Mouse (Mus musculus): ENCODE results near the gene Dyrk1a.

Dyrk1a gene

GRCm38 (mm10) chr16:94590214-94590613, 20.4 kb downstream of the Dyrk1a start:
- no peak for DNase-seq (ENCODE audit: low spot score in 2 of 2)

- DNase-seq (ENCODE audit: low spot score in 2 of 2), result no peak
These were observed 21.2 kb downstream of the Dyrk1a start for GRCm38 (mm10) chr16:94590977-94591376.

- DNase-seq (ENCODE audit: low spot score in 2 of 2), result no peak
These were observed 21.7 kb downstream of the Dyrk1a start for GRCm38 (mm10) chr16:94591536-94591935.

- DNase-seq (ENCODE audit: low spot score in 2 of 2), result no peak
These were observed 26.8 kb downstream of the Dyrk1a start for GRCm38 (mm10) chr16:94596633-94597032.

- no peak for DNase-seq (ENCODE audit: low spot score in 2 of 2)
These were observed 27.8 kb downstream of the Dyrk1a start for GRCm38 (mm10) chr16:94597640-94598039.

- DNase-seq (ENCODE audit: low spot score in 2 of 2), result no peak
These were observed 30.3 kb downstream of the Dyrk1a start for GRCm38 (mm10) chr16:94599977-94600724.

GRCm38 (mm10) chr16:94601089-94601488, 31.3 kb downstream of the Dyrk1a start:
- DNase-seq (ENCODE audit: low spot score in 2 of 2), result no peak

- peak in 1 of 2 experiments; percentile 31 for DNase-seq (ENCODE audit: low spot score in 2 of 2)
These were observed 31.7 kb downstream of the Dyrk1a start for GRCm38 (mm10) chr16:94601540-94601953.

- no peak for DNase-seq (ENCODE audit: low spot score in 2 of 2)
These were observed 32.4 kb downstream of the Dyrk1a start for GRCm38 (mm10) chr16:94602188-94602587.

- no peak for DNase-seq (ENCODE audit: low spot score in 2 of 2)
These were observed 32.9 kb downstream of the Dyrk1a start for GRCm38 (mm10) chr16:94602730-94603129.

GRCm38 (mm10) chr16:94606169-94606568, 36.4 kb downstream of the Dyrk1a start:
- DNase-seq (ENCODE audit: low spot score in 2 of 2), result no peak

GRCm38 (mm10) chr16:94607468-94607867, 37.7 kb downstream of the Dyrk1a start:
- no peak for DNase-seq (ENCODE audit: low spot score in 2 of 2)

- DNase-seq (ENCODE audit: low spot score in 2 of 2), result no peak
These were observed 39.1 kb downstream of the Dyrk1a start for GRCm38 (mm10) chr16:94608706-94609594.

- DNase-seq (ENCODE audit: low spot score in 2 of 2), result no peak
These were observed 42.8 kb downstream of the Dyrk1a start for GRCm38 (mm10) chr16:94612573-94612972.

GRCm38 (mm10) chr16:94617255-94617654, 47.4 kb downstream of the Dyrk1a start:
- DNase-seq (ENCODE audit: low spot score in 2 of 2), result no peak

GRCm38 (mm10) chr16:94618543-94618942, 48.7 kb downstream of the Dyrk1a start:
- DNase-seq (ENCODE audit: low spot score in 2 of 2), result no peak

GRCm38 (mm10) chr16:94619301-94619700, 49.5 kb downstream of the Dyrk1a start:
- no peak for DNase-seq (ENCODE audit: low spot score in 2 of 2)

GRCm38 (mm10) chr16:94624871-94625270, 55.1 kb downstream of the Dyrk1a start:
- no peak for DNase-seq (ENCODE audit: low spot score in 2 of 2)

GRCm38 (mm10) chr16:94625639-94626038, 55.8 kb downstream of the Dyrk1a start:
- DNase-seq (ENCODE audit: low spot score in 2 of 2), result no peak

- no peak for DNase-seq (ENCODE audit: low spot score in 2 of 2)
These were observed 57.9 kb downstream of the Dyrk1a start for GRCm38 (mm10) chr16:94627736-94628135.

GRCm38 (mm10) chr16:94628976-94629729, 59.3 kb downstream of the Dyrk1a start:
- no peak for DNase-seq (ENCODE audit: low spot score in 2 of 2)

- DNase-seq (ENCODE audit: low spot score in 2 of 2), result no peak
These were observed 62.2 kb downstream of the Dyrk1a start for GRCm38 (mm10) chr16:94631984-94632383.
